ENCODE assay signal across 8 mouse cellular contexts in genomic region chr4:57017229-57017628, GRCm38 (mm10). TPM values are rescaled to one million over a fixed set of nuclear protein-coding genes. Genes with fewer than 3 reads are reported as not detected.
A peak's percentile ranks its signal among the peaks of the same experiment; 100 is the strongest.
DNase-seq lines count a peak whose midpoint lies in the region; ATAC-seq and TF ChIP-seq lines count a peak whose summit lies in the region.

No protein-coding gene starts in this region.

- H3K9ac ChIP-seq in liver, postnatal 0 days (replicated peaks) = no peak overlapping the region

- H3K4me3 ChIP-seq in liver, postnatal 0 days (ENCODE audit: low read depth, low read length) = no peak overlapping the region

- DNase-seq in A20 (ENCODE audit: low read depth, low spot score) = peak; percentile 59
- peak; percentile 69 for DNase-seq in adipocyte (ENCODE audit: low spot score)
- peak; percentile 61 to 87 for DNase-seq in cerebellum, postnatal 4 days (ENCODE audit: low spot score in 2 of 2)
- DNase-seq in gastrocnemius, postnatal 25 days = peak; percentile 31
- peak; percentile 67 to 78 for DNase-seq in kidney, postnatal 25 days
- DNase-seq in liver, postnatal 0 days = peak; percentile 83
- DNase-seq in ovary, postnatal 36 days (ENCODE audit: low spot score) = peak; percentile 76
- peak; percentile 76 for DNase-seq in thymus, postnatal 25 days

- H3K36me3 ChIP-seq in liver, postnatal 0 days (replicated peaks; ENCODE audit: insufficient read depth, low read length) = no peaks in the 10 kb centered on the region

- peak; percentile 89 for TF ChIP-seq CTCF in liver, postnatal 0 days (IDR thresholded peaks at IDR 0.05; ENCODE audit: low read depth)

- no peak for TF ChIP-seq EP300 in liver, postnatal 0 days (IDR thresholded peaks at IDR 0.05; ENCODE audit: low read depth)

- H3K9me3 ChIP-seq in liver, postnatal 0 days (ENCODE audit: low read length) = no peaks in the 10 kb centered on the region

- no peak overlapping the region for H3K27ac ChIP-seq in liver, postnatal 0 days (ENCODE audit: low read depth)

- H3K27me3 ChIP-seq in liver, postnatal 0 days (ENCODE audit: insufficient read depth, low read length) = no peaks in the 10 kb centered on the region

- no peak overlapping the region for H3K4me2 ChIP-seq in liver, postnatal 0 days (ENCODE audit: low read depth, low read length)

- WGBS in liver, postnatal 0 days (ENCODE audit: insufficient replicate concordance) = 20% methylated on average over 5 of the region's 5 CpGs

- peak; percentile 53; the same call in 1 of the 2 replicates for ATAC-seq in liver, postnatal 0 days

- H3K4me1 ChIP-seq in liver, postnatal 0 days (ENCODE audit: insufficient read depth) = no peaks in the 10 kb centered on the region

RNA-seq across cellular contexts. Expression of gene Frrs1l, which starts 27.0 kb away (rescaled TPM):
- total RNA-seq in gastrocnemius, postnatal 25 days (2021) = not detected
- polyA plus RNA-seq in liver, postnatal 0 days (2015; fragmentation: Nextera tagmentation; extraction: Ambion mirVana) = not detected in 2 replicates

Comparison
In these comparisons a context has a peak if more than half of its experiments do, and no peak if none do; other contexts are left out.
1. DNase-seq: peak in every context shown above with its lines; median percentile 83 in liver, postnatal 0 days; 76 in ovary, postnatal 36 days; 76 in thymus, postnatal 25 days; 74 in cerebellum, postnatal 4 days; 72 in kidney, postnatal 25 days; 69 in adipocyte; 59 in A20; 31 in gastrocnemius, postnatal 25 days.